Comparison of ENCODE assay signal across 10 mouse cellular contexts in the genomic region with DNA sequence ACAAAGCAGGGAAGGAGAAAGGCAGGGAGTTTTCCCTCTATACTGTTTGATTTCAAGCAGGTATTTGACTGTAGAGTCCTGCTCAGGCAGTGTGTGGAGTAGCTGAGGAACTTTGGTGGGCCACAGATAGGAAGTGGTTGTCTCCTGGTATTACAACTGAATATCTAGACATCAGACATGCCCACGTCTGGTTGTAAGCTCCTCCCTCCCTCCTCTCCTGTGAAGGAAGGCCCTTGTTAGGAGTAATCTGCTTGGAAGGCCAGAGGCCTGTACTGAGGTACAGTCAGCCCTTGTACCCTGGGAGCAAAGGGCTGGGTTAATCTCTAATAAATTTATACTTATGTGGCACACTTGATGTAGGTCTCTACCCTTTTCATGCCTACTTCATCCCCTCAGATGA.
DNase-seq lines count a peak whose midpoint lies in the region; ATAC-seq and TF ChIP-seq lines count a peak whose summit lies in the region.
"Had no signal": no experiment of that assay in that cellular context is flagged by ENCODE, and none has a peak within 500 bp of the region (broad histone marks: within the 10 kb centered on the region; RNA-seq: fewer than 3 reads in every experiment).

No protein-coding gene starts in this region.

- peak overlapping the region; percentile 51; the same call in 1 of the 2 replicates for H3K27ac ChIP-seq in kidney, adult 2 months (ENCODE audit: insufficient read depth, low read depth, low read length)
- H3K27ac ChIP-seq in kidney, embryonic 15.5 days, result no peak overlapping the region
- H3K27ac ChIP-seq in MEL (ENCODE audit: control insufficient read depth, low read depth, low read length), result peak overlapping the region; percentile 35
- H3K27ac ChIP-seq in midbrain, embryonic 15.5 days, result no peak overlapping the region
- H3K27ac ChIP-seq: heart, embryonic 15.5 days had no signal

- no peak for ATAC-seq in kidney, embryonic 15.5 days (replicated peaks; ENCODE audit: low FRiP score)
- ATAC-seq in inflammation-experienced regulatory T-cells, adult 6 months, result peak; percentile 33
- ATAC-seq in megakaryocyte, adult 5-6 weeks (ENCODE audit: poor library complexity, severe bottlenecking), result peak; percentile 49
- no peak for ATAC-seq in midbrain, embryonic 15.5 days (replicated peaks)

- no peak for TF ChIP-seq POLR2A in kidney, adult 2 months (IDR thresholded peaks at IDR 0.05; ENCODE audit: low read depth, low read length)
- peak in 1 of 2 experiments; percentile 45; a peak in 1 of 4 replicates for TF ChIP-seq POLR2A in MEL (IDR thresholded peaks at IDR 0.05; ENCODE audit: control insufficient read depth in 1 of 2, insufficient read depth in 1 of 2, low read depth in 1 of 2, low read length in 2 of 2, poor library complexity in 1 of 2)

- no peaks in the 10 kb centered on the region for H3K36me3 ChIP-seq in kidney, adult 2 months (ENCODE audit: control insufficient read depth, insufficient read depth, low read length)
- peaks cover 4% of the 10 kb centered on the region; the same call in 1 of the 2 replicates for H3K36me3 ChIP-seq in kidney, embryonic 15.5 days
- H3K36me3 ChIP-seq in MEL (ENCODE audit: control insufficient read depth in 1 of 2, insufficient read depth in 2 of 2, low read length in 2 of 2), result peaks cover 2 to 32% of the 10 kb centered on the region in 2 experiments; a peak in 3 of 4 replicates
- no peaks in the 10 kb centered on the region for H3K36me3 ChIP-seq in midbrain, embryonic 15.5 days (replicated peaks)

- H3K27me3 ChIP-seq in kidney, adult 2 months (replicated peaks; ENCODE audit: control insufficient read depth, insufficient read depth, low read length), result no peaks in the 10 kb centered on the region
- no peaks in the 10 kb centered on the region for H3K27me3 ChIP-seq in kidney, embryonic 15.5 days
- no peaks in the 10 kb centered on the region for H3K27me3 ChIP-seq in MEL (ENCODE audit: control insufficient read depth in 1 of 2, insufficient read depth in 2 of 2, low read length in 2 of 2)
- H3K27me3 ChIP-seq in midbrain, embryonic 15.5 days (replicated peaks), result no peaks in the 10 kb centered on the region
- H3K27me3 ChIP-seq: heart, embryonic 15.5 days had no signal

- 21% methylated on average over 1 of the region's 1 CpGs for WGBS in kidney, adult 2 months
- 13% methylated on average over 1 of the region's 1 CpGs for WGBS in kidney, embryonic 15.5 days
- 25% methylated on average over 1 of the region's 1 CpGs for WGBS in midbrain, embryonic 15.5 days

- no peak; a peak in 1 of 4 replicates for TF ChIP-seq EP300 in MEL (IDR thresholded peaks at IDR 0.05; ENCODE audit: low read depth in 1 of 2, low read length in 2 of 2)

- no peaks in the 10 kb centered on the region for H3K9me3 ChIP-seq in kidney, embryonic 15.5 days (replicated peaks)
- no peaks in the 10 kb centered on the region for H3K9me3 ChIP-seq in MEL (replicated peaks; ENCODE audit: insufficient read depth, low read length)
- H3K9me3 ChIP-seq in midbrain, embryonic 15.5 days, result no peaks in the 10 kb centered on the region
- H3K9me3 ChIP-seq: heart, embryonic 15.5 days had no signal

- peak; percentile 63 for DNase-seq in kidney, adult 2 months
- DNase-seq in MEL (ENCODE audit: low read depth, low spot score), result peak; percentile 91
- no peak for DNase-seq in left cerebral cortex, adult 18-20 months (ENCODE audit: low spot score in 2 of 2)
- DNase-seq in urinary bladder, adult 2 months (ENCODE audit: low spot score), result no peak
- DNase-seq: spleen, adult 18-20 months had no signal

- H3K4me2 ChIP-seq in kidney, embryonic 15.5 days, result no peak overlapping the region
- H3K4me2 ChIP-seq in midbrain, embryonic 15.5 days, result no peak overlapping the region
- H3K4me2 ChIP-seq: heart, embryonic 15.5 days had no signal

- H3K79me2 ChIP-seq in MEL (ENCODE audit: control insufficient read depth, insufficient read depth, low read length, poor library complexity), result peaks cover 34% of the 10 kb centered on the region

- TF ChIP-seq CTCF in kidney, adult 2 months (conservative IDR thresholded peaks at IDR 0.05; ENCODE audit: insufficient read depth, insufficient read length, low read depth, low read length), result no peak
- TF ChIP-seq CTCF in MEL (IDR thresholded peaks at IDR 0.05 in 2 of 3, conservative IDR thresholded peaks at IDR 0.05 in 1 of 3; ENCODE audit: control insufficient read depth in 1 of 3, insufficient read depth in 1 of 3, low read depth in 2 of 3, low read length in 3 of 3, poor library complexity in 1 of 3, severe bottlenecking in 1 of 3), result no peak

- H3K4me1 ChIP-seq in kidney, adult 2 months (ENCODE audit: control insufficient read depth, insufficient read depth, low read length), result peaks cover 33% of the 10 kb centered on the region
- H3K4me1 ChIP-seq in kidney, embryonic 15.5 days, result peaks cover 88% of the 10 kb centered on the region
- H3K4me1 ChIP-seq in MEL (ENCODE audit: control insufficient read depth in 1 of 2, insufficient read depth in 2 of 2, low read length in 2 of 2), result peaks cover 23 to 35% of the 10 kb centered on the region in 2 experiments
- peaks cover 6% of the 10 kb centered on the region; the same call in 1 of the 2 replicates for H3K4me1 ChIP-seq in midbrain, embryonic 15.5 days

- H3K9ac ChIP-seq in kidney, embryonic 15.5 days, result no peak overlapping the region
- peak overlapping the region; percentile 16; the same call in 1 of the 2 replicates for H3K9ac ChIP-seq in MEL (ENCODE audit: control insufficient read depth, low read depth, low read length, poor library complexity, severe bottlenecking)
- no peak overlapping the region for H3K9ac ChIP-seq in midbrain, embryonic 15.5 days
- H3K9ac ChIP-seq: heart, embryonic 15.5 days had no signal

- TF ChIP-seq RAD21 in MEL (IDR thresholded peaks at IDR 0.05; ENCODE audit: low read depth, low read length), result no peak

- no peak overlapping the region for H3K4me3 ChIP-seq in kidney, adult 2 months (ENCODE audit: insufficient read depth, low read depth, low read length)
- no peak overlapping the region for H3K4me3 ChIP-seq in kidney, embryonic 15.5 days (replicated peaks)
- H3K4me3 ChIP-seq in MEL (ENCODE audit: control insufficient read depth in 1 of 2, insufficient read depth in 1 of 2, low read depth in 2 of 2, low read length in 2 of 2), result no peak overlapping the region
- no peak overlapping the region for H3K4me3 ChIP-seq in midbrain, embryonic 15.5 days
- H3K4me3 ChIP-seq: heart, embryonic 15.5 days had no signal

TF ChIP-seq in MEL, 35 proteins besides CTCF, POLR2A, EP300 and RAD21:
- no peak for TF ChIP-seq POLR2AphosphoS5 (IDR thresholded peaks at IDR 0.05; ENCODE audit: borderline replicate concordance, low read depth, low read length)
- no peak; the same call in 1 of the 2 replicates for TF ChIP-seq MXI1 (IDR thresholded peaks at IDR 0.05; ENCODE audit: low read depth, low read length)
- no peak for TF ChIP-seq ZNF384 (IDR thresholded peaks at IDR 0.05; ENCODE audit: low read depth, low read length)
- TF ChIP-seq NRF1 (IDR thresholded peaks at IDR 0.05; ENCODE audit: insufficient read depth, low read depth, low read length, poor library complexity, severe bottlenecking), result 0 out of 2 replicates have a peak, but pooled peaks have one; percentile 9
- 0 out of 2 replicates have a peak, but pooled peaks have one; percentile 27 for TF ChIP-seq HCFC1 (IDR thresholded peaks at IDR 0.05; ENCODE audit: low read depth, low read length)
- no peak; the same call in 1 of the 2 replicates for TF ChIP-seq SIN3A (IDR thresholded peaks at IDR 0.05; ENCODE audit: low read length)
- peak; percentile 37; the same call in 1 of the 2 replicates for TF ChIP-seq ELF1 (IDR thresholded peaks at IDR 0.05; ENCODE audit: low read depth, low read length)
- no peak for TF ChIP-seq MYB (IDR thresholded peaks at IDR 0.05; ENCODE audit: low read depth, low read length)
- TF ChIP-seq ZMIZ1 (IDR thresholded peaks at IDR 0.05; ENCODE audit: low read depth, low read length), result no peak
- TF ChIP-seq RCOR1 (IDR thresholded peaks at IDR 0.05; ENCODE audit: low read depth, low read length), result no peak
- TF ChIP-seq CHD2 (IDR thresholded peaks at IDR 0.05; ENCODE audit: low read length), result no peak
- no peak for TF ChIP-seq MAX (IDR thresholded peaks at IDR 0.05; ENCODE audit: low read length)
- TF ChIP-seq ETS1 (IDR thresholded peaks at IDR 0.05; ENCODE audit: low read depth, low read length), result 0 out of 2 replicates have a peak, but pooled peaks have one; percentile 15
- no peak for TF ChIP-seq ZC3H11A (IDR thresholded peaks at IDR 0.05; ENCODE audit: low read depth, low read length)
- TF ChIP-seq TBP (IDR thresholded peaks at IDR 0.05; ENCODE audit: low read depth, low read length), result 0 out of 2 replicates have a peak, but pooled peaks have one; percentile 48
- no peak for TF ChIP-seq POLR2AphosphoS2 (IDR thresholded peaks at IDR 0.05; ENCODE audit: low read length)
- TF ChIP-seq USF1 (IDR thresholded peaks at IDR 0.05; ENCODE audit: low read depth, low read length), result no peak
- no peak for TF ChIP-seq GABPA (IDR thresholded peaks at IDR 0.05; ENCODE audit: low read depth, low read length)
- no peak for TF ChIP-seq TCF12 (IDR thresholded peaks at IDR 0.05; ENCODE audit: low read depth, low read length)
- no peak for TF ChIP-seq UBTF (IDR thresholded peaks at IDR 0.05; ENCODE audit: borderline replicate concordance, insufficient read depth, low read depth, low read length)
TF ChIP-seq in MEL: peak in this region for 5.

Comparison
In these comparisons a context has a peak if more than half of its experiments do, and no peak if none do; other contexts are left out.
1. H3K27ac ChIP-seq: peak in kidney, adult 2 months (single experiment) and MEL (single experiment); none in kidney, embryonic 15.5 days (single experiment) and midbrain, embryonic 15.5 days (single experiment).
2. DNase-seq: peak in kidney, adult 2 months (single experiment) and MEL (single experiment); none in left cerebral cortex, adult 18-20 months (0 of 2) and urinary bladder, adult 2 months (single experiment).
3. ATAC-seq: peak in inflammation-experienced regulatory T-cells, adult 6 months (single experiment) and megakaryocyte, adult 5-6 weeks (single experiment); none in kidney, embryonic 15.5 days (single experiment) and midbrain, embryonic 15.5 days (single experiment).